Mouse (Mus musculus): ENCODE measurements around the gene Cpsf7. TPM values are rescaled to one million over a fixed set of nuclear protein-coding genes. Genes with fewer than 3 reads are reported as not detected.
"Not testable (repeated sequence)": the region's sequence is repeated elsewhere in the genome, so short reads cannot be mapped to it uniquely, and the experiment has no call there.

Cpsf7 gene
- polyA plus RNA-seq, 1 experiment from 2014 or later = 49.1 TPM

DNA sequence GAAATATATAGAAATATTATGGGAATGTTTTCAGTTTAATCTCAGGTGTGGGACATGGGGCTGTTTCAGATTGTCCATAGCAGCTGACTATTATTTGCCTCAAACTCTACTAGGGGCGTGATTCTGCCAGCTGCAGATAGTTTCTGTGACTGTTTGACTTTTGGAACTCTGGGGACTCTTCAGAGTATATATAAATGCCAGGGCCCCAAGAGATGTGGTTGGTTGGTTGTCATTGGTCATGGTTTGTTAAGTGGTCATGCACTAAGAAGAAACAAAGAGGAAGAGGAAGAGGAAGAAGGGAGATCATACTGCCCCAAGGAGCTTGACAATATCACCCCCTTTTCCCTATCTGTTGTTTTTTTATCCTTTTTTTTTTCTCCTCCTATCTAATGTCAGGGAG lies 3.1 kb upstream of the Cpsf7 start:
- H3K9me3 ChIP-seq = no peaks in the 10 kb centered on the region
- H3K4me1 ChIP-seq (replicated peaks) = peaks cover 13% of the 10 kb centered on the region
- H3K36me3 ChIP-seq = peaks cover 6% of the 10 kb centered on the region
- no peak for ATAC-seq (ENCODE audit: insufficient number of reproducible peaks, insufficient read depth, low FRiP score, low TSS enrichment, low read depth)
- no peak overlapping the region for H3K4me3 ChIP-seq (replicated peaks)
- H3K9ac ChIP-seq (replicated peaks) = no peak overlapping the region
- 84% methylated on average over 1 of the region's 1 CpGs for WGBS
- H3K4me2 ChIP-seq = no peak overlapping the region
- H3K27me3 ChIP-seq = no peaks in the 10 kb centered on the region
- no peak overlapping the region for H3K27ac ChIP-seq

DNA sequence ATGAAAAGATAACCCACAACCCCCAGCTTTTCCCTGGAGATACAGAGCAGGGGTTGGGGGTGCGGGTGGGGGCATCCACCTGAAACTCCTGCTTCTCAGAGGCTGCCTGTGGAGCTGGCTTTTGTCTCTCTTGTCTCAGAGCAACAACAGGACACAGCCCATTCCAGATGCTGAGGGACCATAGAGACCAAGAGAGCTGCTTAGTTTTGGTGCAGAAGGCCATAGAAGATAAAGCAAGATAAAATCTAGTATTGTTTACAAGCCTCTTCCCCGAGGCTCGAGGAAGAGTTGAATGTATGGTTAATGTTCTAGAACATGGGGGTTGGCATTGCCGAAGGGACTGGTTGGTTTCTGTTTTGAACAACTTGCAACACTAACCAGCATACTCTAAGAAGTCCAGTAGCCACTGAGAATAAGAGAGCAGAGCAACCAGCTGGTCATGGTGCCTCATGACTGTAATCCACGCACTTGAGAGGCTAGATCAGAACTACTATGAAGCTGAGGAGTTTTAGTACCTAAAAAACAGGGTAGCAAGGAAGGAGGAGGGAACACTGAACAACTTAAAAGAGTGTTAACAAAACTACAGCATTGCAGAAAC lies 1.5 kb upstream of the Cpsf7 start:
- no peak overlapping the region for H3K4me3 ChIP-seq (replicated peaks)
- H3K27ac ChIP-seq = no peak overlapping the region
- no peak for ATAC-seq (ENCODE audit: insufficient number of reproducible peaks, insufficient read depth, low FRiP score, low TSS enrichment, low read depth)
- H3K36me3 ChIP-seq = peaks cover 9% of the 10 kb centered on the region
- no peak overlapping the region for H3K9ac ChIP-seq (replicated peaks)
- H3K4me2 ChIP-seq = peak overlapping the region; percentile 73
- peaks cover 21% of the 10 kb centered on the region for H3K4me1 ChIP-seq (replicated peaks)
- H3K27me3 ChIP-seq = no peaks in the 10 kb centered on the region
- WGBS = 82% methylated on average over 5 of the region's 5 CpGs
- H3K9me3 ChIP-seq = no peaks in the 10 kb centered on the region

DNA sequence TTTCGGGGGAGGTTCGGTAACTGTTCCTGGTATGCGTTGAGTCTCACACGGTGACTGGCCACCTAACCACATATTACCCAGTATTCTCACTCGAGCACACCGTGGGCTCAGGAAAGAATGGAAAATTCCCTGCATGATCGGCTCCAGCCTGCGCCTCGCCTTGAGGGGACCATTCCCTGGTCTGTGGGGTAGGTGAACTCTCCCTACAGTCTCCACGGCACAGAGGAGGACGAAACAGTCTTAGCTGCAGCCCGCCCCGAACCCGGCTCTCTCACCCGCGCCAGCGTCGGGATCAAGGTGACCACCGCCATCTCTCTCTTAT lies 321 bp upstream of the Cpsf7 start:
- Histone ChIP-seq H3K27me3 (no peaks in the 10 kb centered on the region), H3K4me2 (peak overlapping the region; percentile 73), H3K36me3 (peaks cover 14% of the 10 kb centered on the region), H3K9ac (replicated peaks) (peak overlapping the region; percentile 97), H3K9me3 (no peaks in the 10 kb centered on the region), H3K27ac (peak overlapping the region; percentile 99), H3K4me1 (replicated peaks) (peaks cover 21% of the 10 kb centered on the region), H3K4me3 (replicated peaks) (peak overlapping the region; percentile 90)
- under 1% methylated on average over 19 of the region's 19 CpGs for WGBS
- peak; percentile 49; the same call in 1 of the 2 replicates for ATAC-seq (ENCODE audit: insufficient number of reproducible peaks, insufficient read depth, low FRiP score, low TSS enrichment, low read depth)

GRCm38 (mm10) chr19:10525910-10526309 lies 844 bp downstream of the Cpsf7 start, which contains the start of gene Sdhaf2:
Sdhaf2 (minus strand) TSS chr19:10526142.
- no peak for ATAC-seq (ENCODE audit: insufficient number of reproducible peaks, insufficient read depth, low FRiP score, low TSS enrichment, low read depth)
- Histone ChIP-seq H3K27me3 (no peaks in the 10 kb centered on the region), H3K4me2 (peak within 1 kb of the TSS; percentile 73), H3K27ac (peak within 1 kb of the TSS; percentile 99), H3K4me3 (replicated peaks) (peak within 1 kb of the TSS; percentile 90), H3K4me1 (replicated peaks) (peaks cover 21% of the 10 kb centered on the region), H3K9ac (replicated peaks) (peak within 1 kb of the TSS; percentile 97), H3K36me3 (peaks cover 24% of the 10 kb centered on the region), H3K9me3 (no peaks in the 10 kb centered on the region)
- WGBS = under 1% methylated on average over 11 of the region's 11 CpGs

DNA sequence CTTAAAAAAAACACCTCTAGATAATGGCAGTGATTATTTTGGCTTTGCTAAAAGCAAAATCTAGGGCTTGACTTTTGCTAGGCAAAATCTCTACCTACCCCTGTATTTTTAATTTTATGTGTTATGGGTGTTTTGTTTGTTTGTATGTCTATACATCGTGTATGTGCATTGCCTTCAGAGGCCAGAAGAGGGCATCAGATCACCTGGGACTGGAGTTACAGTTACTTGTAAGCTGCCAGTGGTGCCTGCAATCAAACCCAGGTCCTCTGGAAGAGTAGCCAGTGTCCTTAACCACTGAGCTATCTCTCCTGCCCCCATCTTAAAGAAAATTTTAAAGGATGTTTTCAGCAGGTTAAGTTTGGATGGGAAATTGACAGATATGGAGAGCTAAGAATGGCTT lies 5.0 kb downstream of the Cpsf7 start:
- Histone ChIP-seq H3K4me1 (replicated peaks) (peaks cover 17% of the 10 kb centered on the region), H3K27ac (no peak overlapping the region), H3K9me3 (no peaks in the 10 kb centered on the region), H3K9ac (replicated peaks) (no peak overlapping the region), H3K36me3 (peaks cover 60% of the 10 kb centered on the region), H3K4me3 (replicated peaks) (no peak overlapping the region), H3K27me3 (no peaks in the 10 kb centered on the region), H3K4me2 (no peak overlapping the region)
- 97% methylated on average over 1 of the region's 1 CpGs for WGBS
- ATAC-seq (ENCODE audit: insufficient number of reproducible peaks, insufficient read depth, low FRiP score, low TSS enrichment, low read depth) = no peak

DNA sequence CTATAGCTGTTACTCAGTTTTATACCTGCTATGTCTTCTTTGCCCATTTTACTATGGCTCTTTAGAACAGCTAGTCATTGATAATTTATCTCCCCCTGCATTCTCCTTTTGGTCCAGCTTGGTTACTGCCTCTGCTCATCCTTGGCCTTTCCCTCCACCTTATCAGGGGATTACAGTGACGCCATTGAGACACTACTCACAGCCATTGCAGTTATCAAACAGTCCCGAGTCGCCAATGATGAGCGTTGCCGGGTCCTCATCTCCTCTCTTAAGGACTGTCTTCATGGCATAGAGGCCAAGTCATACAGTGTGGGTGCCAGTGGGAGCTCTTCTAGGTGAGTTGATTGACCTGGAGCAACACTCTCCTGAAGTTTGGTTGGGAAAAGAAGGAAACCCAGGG lies 14.4 kb downstream of the Cpsf7 start:
- Histone ChIP-seq H3K36me3 (peaks cover 94% of the 10 kb centered on the region), H3K27ac (no peak overlapping the region), H3K4me2 (no peak overlapping the region), H3K4me1 (replicated peaks) (no peaks in the 10 kb centered on the region), H3K27me3 (no peaks in the 10 kb centered on the region), H3K9me3 (no peaks in the 10 kb centered on the region), H3K9ac (replicated peaks) (no peak overlapping the region), H3K4me3 (replicated peaks) (no peak overlapping the region)
- WGBS = 94% methylated on average over 5 of the region's 5 CpGs
- no peak for ATAC-seq (ENCODE audit: insufficient number of reproducible peaks, insufficient read depth, low FRiP score, low TSS enrichment, low read depth)

- H3K27me3 ChIP-seq = no peaks in the 10 kb centered on the region
- peaks cover 18% of the 10 kb centered on the region for H3K36me3 ChIP-seq
- H3K4me2 ChIP-seq = peak within 1 kb of the TSS; percentile 77
- H3K4me1 ChIP-seq (replicated peaks) = peaks cover 16% of the 10 kb centered on the region
- H3K9me3 ChIP-seq = no peaks in the 10 kb centered on the region
- peak within 1 kb of the TSS; percentile 68 for H3K9ac ChIP-seq (replicated peaks)
- H3K4me3 ChIP-seq (replicated peaks) = peak within 1 kb of the TSS; percentile 63
- 2% methylated on average over 43 of the region's 43 CpGs for WGBS
- peak within 1 kb of the TSS; percentile 81 for H3K27ac ChIP-seq
- peak; percentile 97 for ATAC-seq (ENCODE audit: insufficient number of reproducible peaks, insufficient read depth, low FRiP score, low TSS enrichment, low read depth)
Observed at GRCm38 (mm10) chr19:10555624-10556510, 30.8 kb downstream of the Cpsf7 start, which contains the start of gene Tmem216. Tmem216 (minus strand) TSS chr19:10556238.

GRCm38 (mm10) chr19:10557001-10557400 lies 31.9 kb downstream of the Cpsf7 start:
- no peak overlapping the region for H3K4me3 ChIP-seq (replicated peaks)
- WGBS = 66% methylated on average over 2 of the region's 2 CpGs
- no peaks in the 10 kb centered on the region for H3K27me3 ChIP-seq
- H3K36me3 ChIP-seq = peaks cover 7% of the 10 kb centered on the region; the same call in 1 of the 2 replicates
- H3K9me3 ChIP-seq = no peaks in the 10 kb centered on the region
- H3K27ac ChIP-seq = no peak overlapping the region
- peaks cover 16% of the 10 kb centered on the region for H3K4me1 ChIP-seq (replicated peaks)
- no peak for ATAC-seq (ENCODE audit: insufficient number of reproducible peaks, insufficient read depth, low FRiP score, low TSS enrichment, low read depth)
- H3K9ac ChIP-seq (replicated peaks) = no peak overlapping the region
- H3K4me2 ChIP-seq = no peak overlapping the region

DNA sequence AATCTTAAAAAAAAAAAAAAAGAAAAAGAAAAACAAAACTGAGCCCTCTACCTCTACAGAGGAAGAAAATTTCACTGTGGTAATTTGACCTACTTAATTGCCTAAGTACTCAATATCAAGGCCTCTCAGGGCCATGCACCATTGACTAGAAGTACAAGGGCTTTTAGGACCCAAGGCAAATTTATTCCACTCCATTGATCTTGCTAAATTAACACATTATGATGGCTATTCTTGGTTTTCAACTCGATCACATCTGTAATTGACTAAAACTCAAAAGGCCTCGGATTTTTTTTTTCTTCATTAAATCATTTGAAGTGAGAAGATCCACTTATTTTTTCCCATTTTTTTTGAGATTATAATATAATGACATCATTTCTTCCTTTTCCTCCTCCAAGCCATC lies 32.4 kb downstream of the Cpsf7 start:
- Histone ChIP-seq H3K4me2 (no peak overlapping the region), H3K9me3 (no peaks in the 10 kb centered on the region), H3K36me3 (peaks cover 3% of the 10 kb centered on the region; the same call in 1 of the 2 replicates), H3K9ac (replicated peaks) (no peak overlapping the region), H3K4me1 (replicated peaks) (peaks cover 16% of the 10 kb centered on the region), H3K4me3 (replicated peaks) (no peak overlapping the region), H3K27me3 (no peaks in the 10 kb centered on the region), H3K27ac (no peak overlapping the region)
- ATAC-seq (ENCODE audit: insufficient number of reproducible peaks, insufficient read depth, low FRiP score, low TSS enrichment, low read depth) = no peak
- WGBS = 74% methylated on average over 2 of the region's 2 CpGs

DNA sequence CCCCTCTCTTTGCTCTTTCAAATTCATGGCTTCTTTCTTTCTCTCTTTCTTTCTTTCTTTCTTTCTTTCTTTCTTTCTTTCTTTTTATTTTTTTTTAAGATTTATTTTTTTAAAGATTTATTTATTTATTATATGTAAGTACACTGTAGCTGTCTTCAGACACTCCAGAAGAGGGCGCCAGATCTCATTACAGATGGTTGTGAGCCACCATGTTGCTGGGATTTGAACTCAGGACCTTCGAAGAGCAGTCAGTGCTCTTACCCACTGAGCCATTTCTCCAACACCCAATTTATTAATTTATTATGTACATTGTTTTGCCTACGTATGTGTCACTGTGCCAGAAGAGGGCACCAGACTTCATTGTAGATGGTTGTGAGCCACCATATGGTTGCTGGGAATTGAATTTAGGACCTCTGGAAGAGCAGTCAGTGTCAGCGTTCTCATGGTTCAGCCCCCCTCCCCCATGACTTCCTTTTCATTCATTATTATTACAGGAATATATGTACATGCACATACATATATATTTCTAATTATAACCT lies 32.8 kb downstream of the Cpsf7 start:
- H3K9ac ChIP-seq (replicated peaks); H3K4me3 ChIP-seq (replicated peaks); H3K27ac ChIP-seq; H3K36me3 ChIP-seq; H3K4me2 ChIP-seq; H3K27me3 ChIP-seq; H3K9me3 ChIP-seq; ATAC-seq (ENCODE audit: insufficient number of reproducible peaks, insufficient read depth, low FRiP score, low TSS enrichment, low read depth): not testable (repeated sequence)
- peaks cover 16% of the 10 kb centered on the region for H3K4me1 ChIP-seq (replicated peaks)
- 74% methylated on average over 4 of the region's 4 CpGs for WGBS

- no peak for ATAC-seq (ENCODE audit: insufficient number of reproducible peaks, insufficient read depth, low FRiP score, low TSS enrichment, low read depth)
- H3K9ac ChIP-seq (replicated peaks) = no peak overlapping the region
- WGBS = 36% methylated on average over 5 of the region's 5 CpGs
Observed at GRCm38 (mm10) chr19:10560108-10560507, 35.0 kb downstream of the Cpsf7 start.

More at GRCm38 (mm10) chr19:10560108-10560507, 35.0 kb downstream of the Cpsf7 start:
- Histone ChIP-seq H3K4me1 (replicated peaks) (peaks cover 10% of the 10 kb centered on the region), H3K9me3 (no peaks in the 10 kb centered on the region), H3K27me3 (no peaks in the 10 kb centered on the region), H3K36me3 (no peaks in the 10 kb centered on the region), H3K27ac (no peak overlapping the region), H3K4me3 (replicated peaks) (no peak overlapping the region), H3K4me2 (no peak overlapping the region)

Data from limb, embryonic 12.5 days (tissue).